Mouse (Mus musculus) bone marrow macrophage, adult 2 months (primary cell): Measurements from ENCODE around the gene Pde4d. TPM values are rescaled to one million over a fixed set of nuclear protein-coding genes. Genes with fewer than 3 reads are reported as not detected.
A peak's percentile ranks its signal among the peaks of the same experiment; 100 is the strongest.

Experiments used
- H3K27ac ChIP-seq: 2 replicates; pipeline ENCODE4 v1.5.1; 2012; ENCODE audit warnings: low read depth, low read length; ENCODE audit not compliant: insufficient read depth
- H3K4me1 ChIP-seq: 2 replicates; pipeline ENCODE4 v1.6.1; 2012; ENCODE audit warnings: low read length; ENCODE audit not compliant: control insufficient read depth, insufficient read depth
- H3K4me3 ChIP-seq: 2 replicates; pipeline ENCODE4 v1.5.1; 2012; ENCODE audit warnings: mild to moderate bottlenecking, low read length, moderate library complexity; ENCODE audit not compliant: insufficient read depth
- CTCF ChIP-seq: IDR thresholded peaks from 2 replicates; pipeline ENCODE4 v1.5.1; 2012; ENCODE audit warnings: low read depth, mild to moderate bottlenecking, low read length, moderate library complexity
- POLR2A ChIP-seq: IDR thresholded peaks from 2 replicates; pipeline ENCODE4 v1.6.1; 2012; ENCODE audit warnings: mild to moderate bottlenecking, low read depth, low read length, borderline replicate concordance
- polyA plus RNA-seq: library from polyadenylated mRNA; stranded (reverse); fragments of >200 nt; gene quantifications from 2 replicates; pipeline ENCODE4 v1.2.4, GENCODE M21; 2012; ENCODE audit not compliant: missing spikeins, insufficient read depth, insufficient read length

Pde4d gene
- polyA plus RNA-seq, 1 experiment, result 1.8 TPM

- no peak for TF ChIP-seq POLR2A
- no peak for TF ChIP-seq CTCF
- Histone ChIP-seq H3K4me1 (peaks cover 4% of the 10 kb centered on the region), H3K4me3 (no peak overlapping the region), H3K27ac (0 out of 2 replicates have a peak overlapping the region, but pooled peaks have one; percentile 12)
Observed at GRCm38 (mm10) chr13:108552288-108552687, 102.5 kb downstream of the Pde4d start.

DNA sequence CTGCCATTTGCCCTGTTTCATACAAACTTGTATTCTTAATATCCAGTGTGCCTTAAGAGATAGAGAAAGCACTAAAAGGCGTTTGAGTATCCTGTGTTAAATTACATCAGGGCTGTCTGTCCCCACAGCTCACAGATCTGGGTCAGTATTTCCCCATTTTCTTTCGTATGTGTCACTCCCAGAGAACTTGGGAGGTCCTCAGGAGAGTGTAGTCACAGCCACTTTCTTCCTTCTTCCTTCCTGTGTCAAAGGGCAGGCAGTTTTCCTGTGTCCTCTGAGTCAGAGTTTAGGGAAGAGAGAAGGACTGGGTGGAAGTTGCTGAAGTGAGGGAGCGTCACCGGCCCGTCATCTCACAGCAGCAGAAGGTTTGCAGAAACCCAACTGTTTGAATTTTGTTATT, 103.2 kb downstream of the Pde4d start:
- Histone ChIP-seq H3K4me1 (peaks cover 4% of the 10 kb centered on the region), H3K27ac (no peak overlapping the region), H3K4me3 (no peak overlapping the region)
- TF ChIP-seq POLR2A, result no peak
- no peak for TF ChIP-seq CTCF

- no peak for TF ChIP-seq CTCF
- no peak for TF ChIP-seq POLR2A
Observed at GRCm38 (mm10) chr13:108554901-108555300, 105.2 kb downstream of the Pde4d start.

GRCm38 (mm10) chr13:108596938-108597337, 147.2 kb downstream of the Pde4d start:
- Histone ChIP-seq H3K4me3 (no peak overlapping the region), H3K27ac (no peak overlapping the region), H3K4me1 (no peaks in the 10 kb centered on the region)
- TF ChIP-seq CTCF, result no peak
- TF ChIP-seq POLR2A, result no peak

More at GRCm38 (mm10) chr13:108554901-108555300, 105.2 kb downstream of the Pde4d start:
- Histone ChIP-seq H3K4me3 (no peak overlapping the region), H3K4me1 (peaks cover 4% of the 10 kb centered on the region), H3K27ac (no peak overlapping the region)

GRCm38 (mm10) chr13:108598673-108599072, 148.9 kb downstream of the Pde4d start:
- no peak for TF ChIP-seq POLR2A
- no peak for TF ChIP-seq CTCF
- no peak overlapping the region for H3K4me3 ChIP-seq
- H3K27ac ChIP-seq, result no peak overlapping the region
- H3K4me1 ChIP-seq, result peaks cover 3% of the 10 kb centered on the region

DNA sequence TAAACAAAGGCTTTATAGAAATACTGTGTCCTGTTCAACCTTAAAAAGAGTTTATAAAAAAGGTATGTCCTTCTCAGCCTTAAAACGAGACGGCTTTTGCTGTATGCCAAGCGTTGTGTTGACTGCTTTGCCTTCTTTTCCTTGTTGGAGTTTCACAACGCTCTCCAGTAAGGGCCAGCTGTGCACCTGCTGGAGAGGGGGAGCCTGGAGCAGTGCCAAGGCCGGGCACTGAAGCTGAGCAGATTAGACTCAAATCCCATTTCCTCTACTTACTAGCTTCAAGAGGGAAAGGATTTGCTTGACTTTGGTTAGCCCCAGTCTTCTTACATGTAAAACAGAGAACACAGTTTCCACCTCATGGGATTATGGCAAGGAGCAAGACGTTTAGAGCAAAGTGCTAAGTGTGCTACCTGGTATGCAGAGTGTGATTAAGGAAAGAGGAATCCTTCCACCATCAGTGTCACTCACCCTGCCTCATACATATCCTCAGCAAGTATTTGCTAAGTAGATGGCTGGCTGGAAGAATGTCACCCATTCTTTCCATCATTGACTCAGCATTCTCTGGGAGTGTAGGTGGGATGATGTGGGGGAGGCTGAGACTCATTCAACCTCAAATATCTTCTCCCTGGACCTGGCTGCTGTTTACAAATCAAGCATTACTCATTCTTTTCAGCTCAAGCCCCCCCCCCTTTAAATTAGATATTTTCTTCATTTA, 149.6 kb downstream of the Pde4d start:
- Histone ChIP-seq H3K4me3 (no peak overlapping the region), H3K27ac (no peak overlapping the region), H3K4me1 (peaks cover 3% of the 10 kb centered on the region)
- TF ChIP-seq POLR2A (no peak), CTCF (no peak)

DNA sequence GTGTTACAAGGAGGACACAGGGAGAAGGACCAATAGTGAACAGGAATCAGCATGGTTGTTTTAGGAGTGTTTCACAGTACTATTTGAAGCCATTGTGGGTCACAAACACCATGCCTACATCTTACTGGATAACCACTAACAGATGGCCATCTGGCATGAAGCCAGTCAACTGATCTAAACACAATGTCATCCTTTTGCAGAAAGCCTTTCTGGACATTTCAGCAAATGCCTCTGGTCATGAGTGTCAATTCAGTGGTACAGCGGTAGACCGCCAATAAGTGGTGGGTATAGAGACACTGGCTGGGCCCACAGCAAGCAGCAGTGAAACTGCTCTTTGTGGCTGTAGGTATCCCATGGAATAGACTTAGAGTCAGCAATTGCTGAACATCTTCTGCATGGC, 151.3 kb downstream of the Pde4d start:
- Histone ChIP-seq H3K4me3 (no peak overlapping the region), H3K4me1 (peaks cover 3% of the 10 kb centered on the region), H3K27ac (no peak overlapping the region)
- TF ChIP-seq POLR2A (no peak), CTCF (no peak)

DNA sequence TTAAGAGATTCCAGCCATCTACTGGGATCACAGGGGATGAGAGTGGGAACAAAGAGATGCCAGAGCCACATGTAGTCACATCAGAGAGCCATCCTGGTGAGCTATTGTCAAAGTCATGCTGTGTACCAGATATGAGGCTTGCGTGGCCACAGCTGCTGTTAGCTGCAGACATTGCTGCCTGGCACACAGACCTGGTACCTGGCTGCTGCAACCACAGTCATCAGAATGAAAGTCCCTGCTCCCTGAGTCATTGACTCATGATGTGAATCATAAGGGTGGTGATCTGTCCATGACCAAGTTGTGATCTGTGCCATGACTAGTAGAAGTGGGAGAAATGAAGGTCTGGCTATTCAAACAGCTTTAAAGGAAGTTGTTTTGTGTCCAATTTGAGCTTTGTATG, 153.8 kb downstream of the Pde4d start:
- Histone ChIP-seq H3K27ac (no peak overlapping the region), H3K4me1 (peaks cover 3% of the 10 kb centered on the region), H3K4me3 (no peak overlapping the region)
- TF ChIP-seq POLR2A (no peak), CTCF (no peak)

DNA sequence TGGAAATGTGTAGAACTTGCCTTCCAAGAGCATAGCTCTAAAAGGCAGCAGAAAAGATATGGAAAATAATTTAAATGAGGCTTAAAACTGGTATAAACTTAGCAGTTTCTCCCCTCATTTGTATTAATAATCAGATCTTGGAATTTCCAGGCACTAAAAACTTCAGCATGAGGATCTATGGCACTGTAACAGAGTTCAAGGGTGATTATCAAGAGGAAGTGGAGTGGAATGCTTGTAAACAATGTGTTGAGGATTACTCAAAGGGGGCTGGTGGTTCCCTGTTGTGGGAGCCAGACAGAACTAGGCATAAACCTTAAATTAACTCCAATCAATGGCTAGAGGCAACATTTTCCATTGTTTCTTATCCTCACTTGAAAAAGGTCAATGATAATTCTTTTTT, 154.5 kb downstream of the Pde4d start:
- TF ChIP-seq CTCF (no peak), POLR2A (no peak)
- peaks cover 3% of the 10 kb centered on the region for H3K4me1 ChIP-seq
- H3K27ac ChIP-seq, result no peak overlapping the region
- H3K4me3 ChIP-seq, result no peak overlapping the region

DNA sequence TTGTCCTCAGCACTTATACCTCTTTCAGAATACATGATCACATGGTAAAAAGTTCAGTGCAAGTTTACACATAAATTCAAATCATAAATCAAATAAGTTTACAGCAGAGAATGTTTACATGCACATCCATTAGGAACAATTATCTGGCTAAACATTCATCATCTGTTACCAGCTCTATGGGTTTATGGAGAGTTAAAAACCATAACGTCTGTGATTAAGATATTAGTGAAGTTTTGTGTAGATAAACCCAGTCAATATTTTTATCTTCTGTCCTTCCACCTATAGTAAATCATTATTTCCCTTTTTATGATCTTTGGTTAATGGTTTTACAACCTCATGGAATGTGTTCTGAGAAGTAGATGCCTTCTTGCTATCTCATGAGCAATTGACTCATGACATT, 168.5 kb downstream of the Pde4d start:
- H3K4me1 ChIP-seq, result no peaks in the 10 kb centered on the region

More for the DNA sequence above, 168.5 kb downstream of the Pde4d start:
- no peak overlapping the region for H3K4me3 ChIP-seq
- H3K27ac ChIP-seq, result no peak overlapping the region
- TF ChIP-seq CTCF, result no peak
- no peak for TF ChIP-seq POLR2A
